Mouse (Mus musculus): ENCODE results near the gene Senp2.

The Senp2 gene

DNA sequence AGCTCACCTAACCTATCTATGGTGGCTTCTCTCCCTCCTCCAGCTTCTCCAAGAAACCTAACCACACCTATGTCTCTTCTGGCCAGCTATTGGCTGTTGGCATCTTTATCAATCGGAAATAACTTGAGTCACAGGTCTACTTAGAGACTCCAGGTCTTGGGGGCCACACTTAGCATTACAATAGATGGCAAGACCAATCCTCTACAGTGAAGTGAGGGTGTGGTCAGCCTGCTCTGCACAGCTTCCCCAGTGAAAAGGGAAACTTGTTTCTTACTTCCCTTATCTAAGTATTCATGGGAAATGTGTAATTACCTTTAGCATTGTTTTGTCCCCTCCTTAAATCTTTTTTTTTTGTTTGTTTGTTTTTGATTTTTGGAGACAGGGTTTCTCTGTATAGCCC lies 6.3 kb downstream of the Senp2 start:
- no peak for DNase-seq (ENCODE audit: extremely low spot score, low spot score)

DNA sequence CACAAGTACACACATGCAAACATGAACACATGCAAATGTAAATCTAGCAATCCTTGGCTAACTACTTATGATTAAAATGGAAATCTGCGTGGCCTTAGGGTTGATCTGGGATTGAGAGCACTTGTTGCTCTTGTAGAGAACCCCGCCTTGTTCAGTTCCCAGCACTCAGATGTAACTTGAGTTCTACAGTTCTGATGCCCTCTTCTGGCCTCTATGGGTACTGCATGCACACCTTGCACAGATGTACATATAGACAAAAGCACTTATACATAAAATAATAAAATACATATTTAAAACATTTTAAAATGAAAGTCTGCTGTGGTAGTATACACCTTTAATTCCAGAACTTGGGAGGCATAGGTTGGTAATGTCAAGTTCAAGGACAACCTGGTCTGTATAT lies 12.8 kb downstream of the Senp2 start:
- DNase-seq (ENCODE audit: extremely low spot score, low spot score), result no peak

DNA sequence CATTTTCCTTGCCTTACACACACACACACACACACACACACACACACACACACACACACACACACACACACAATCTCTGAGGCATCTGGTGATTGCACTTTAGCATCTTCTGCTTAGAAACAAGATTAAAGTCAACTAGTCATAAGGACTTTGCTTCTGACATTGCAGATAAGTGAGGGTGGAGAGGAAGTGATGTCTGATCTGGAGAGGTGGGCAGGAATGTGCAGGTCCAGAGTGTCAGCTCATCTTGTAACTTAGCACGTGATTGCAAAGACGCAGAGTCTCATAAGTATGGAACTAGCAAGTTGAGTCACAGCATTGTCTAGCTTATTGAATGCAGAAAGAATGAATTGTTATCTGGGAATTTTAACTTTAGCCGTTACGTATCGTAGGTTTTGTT lies 18.2 kb downstream of the Senp2 start:
- DNase-seq (ENCODE audit: extremely low spot score, low spot score), result no peak

DNA sequence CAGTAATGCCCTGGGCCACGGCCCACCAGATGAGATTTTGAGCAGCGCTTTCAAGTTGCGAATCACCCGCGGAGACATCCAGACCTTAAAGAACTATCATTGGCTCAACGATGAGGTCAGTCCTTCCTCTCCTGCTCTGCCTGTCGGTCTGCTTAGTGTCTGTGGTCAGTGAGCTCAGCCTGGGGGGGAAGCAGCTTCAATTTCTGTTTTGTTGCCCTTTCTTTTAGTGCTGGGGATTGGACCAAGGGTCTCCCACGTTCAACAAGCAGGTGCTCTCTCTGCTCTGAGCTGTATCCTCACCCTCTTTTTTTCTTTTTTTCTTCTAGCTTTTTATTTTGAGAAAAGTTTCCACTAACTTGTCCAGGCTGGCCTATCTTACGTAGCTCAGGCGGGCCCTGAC lies 29.3 kb downstream of the Senp2 start:
- no peak for DNase-seq (ENCODE audit: extremely low spot score, low spot score)

DNA sequence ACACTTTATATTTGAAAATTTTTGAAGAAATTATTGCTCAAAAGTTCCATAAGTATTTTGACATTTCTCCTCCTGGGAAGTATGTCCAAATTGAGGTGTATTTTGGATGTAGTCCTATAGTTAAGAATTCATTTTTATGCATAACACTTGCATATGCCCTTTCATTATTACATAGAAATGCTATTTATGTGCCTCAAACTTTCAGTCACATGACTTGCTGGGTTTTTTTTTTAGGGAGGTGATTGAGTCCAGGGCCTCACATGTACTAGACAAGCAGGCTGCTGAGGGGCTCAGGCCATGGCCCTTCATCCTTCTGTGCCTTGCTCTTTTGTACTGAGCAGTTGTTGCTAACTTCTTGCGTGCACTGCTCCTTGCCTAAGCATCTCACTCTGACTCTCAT lies 30.7 kb downstream of the Senp2 start:
- no peak for DNase-seq (ENCODE audit: extremely low spot score, low spot score)

DNA sequence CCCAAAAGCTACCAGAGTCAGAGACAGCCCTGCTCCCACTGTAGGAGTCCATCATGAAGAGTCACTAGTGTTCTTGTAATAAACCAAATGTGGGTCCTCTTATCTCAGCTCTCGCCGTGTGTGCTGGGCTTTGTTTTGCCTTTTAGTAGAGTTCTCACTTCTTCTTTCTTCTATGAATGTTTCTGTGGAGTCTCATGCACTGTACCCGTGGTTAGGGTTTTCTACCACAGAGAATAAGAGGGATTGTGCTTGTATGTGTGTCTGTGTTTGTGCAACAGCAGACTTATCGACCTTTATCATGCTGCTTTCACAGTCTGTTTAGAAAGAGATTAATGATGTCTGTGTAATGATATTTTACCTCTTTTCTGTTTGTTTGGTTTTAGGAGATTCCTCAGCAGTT lies 34.5 kb downstream of the Senp2 start:
- no peak for DNase-seq (ENCODE audit: extremely low spot score, low spot score)

DNA sequence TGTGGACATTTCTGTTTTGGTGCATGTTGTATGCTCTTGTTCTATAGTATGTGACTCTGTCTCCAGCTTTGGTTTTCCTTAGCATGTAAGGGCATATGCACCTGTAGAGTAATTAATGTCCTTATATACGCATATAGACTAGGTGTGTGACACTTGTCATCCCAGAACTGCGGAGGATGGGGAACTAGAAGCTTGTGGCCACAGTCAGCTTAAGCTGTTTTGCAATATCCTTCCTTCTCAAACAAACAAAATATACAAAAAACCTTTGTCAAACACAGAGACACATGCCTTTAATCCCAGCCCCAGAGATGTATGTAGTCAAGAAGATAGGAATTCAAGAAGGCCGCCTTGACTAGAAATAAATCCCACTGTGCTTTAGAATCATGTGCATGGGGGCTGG lies 36.6 kb downstream of the Senp2 start:
- DNase-seq (ENCODE audit: extremely low spot score, low spot score), result no peak

DNA sequence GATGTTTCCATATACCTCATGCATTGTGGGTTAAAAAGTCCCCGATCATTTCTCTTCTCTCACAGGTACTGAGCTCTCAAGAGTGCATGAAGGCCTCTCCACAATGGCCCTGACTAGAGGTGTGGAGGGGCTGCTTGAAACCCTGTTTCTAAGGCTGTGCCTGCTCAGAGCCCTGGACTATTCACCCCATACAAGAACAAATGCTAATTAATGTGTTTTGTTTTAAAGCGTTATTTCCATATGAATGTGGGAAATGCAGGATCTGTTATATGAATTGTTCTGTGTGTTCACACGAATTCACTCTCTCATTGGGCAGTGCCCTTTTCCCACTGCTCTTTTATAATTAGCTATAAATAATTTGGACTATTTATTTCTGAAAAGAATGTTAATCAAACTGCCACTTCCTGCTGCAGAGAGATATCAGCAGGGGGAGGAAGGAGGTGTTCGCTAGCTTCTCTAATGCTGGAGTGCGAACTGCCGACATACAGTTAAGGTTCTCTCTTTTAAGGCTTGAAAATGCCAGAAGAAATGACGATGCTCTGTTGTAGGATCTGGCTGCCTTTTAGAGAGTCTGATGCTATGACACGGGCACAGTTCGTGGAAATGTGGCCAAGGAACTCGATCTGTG lies 37.6 kb downstream of the Senp2 start:
- no peak for DNase-seq (ENCODE audit: extremely low spot score, low spot score)

DNA sequence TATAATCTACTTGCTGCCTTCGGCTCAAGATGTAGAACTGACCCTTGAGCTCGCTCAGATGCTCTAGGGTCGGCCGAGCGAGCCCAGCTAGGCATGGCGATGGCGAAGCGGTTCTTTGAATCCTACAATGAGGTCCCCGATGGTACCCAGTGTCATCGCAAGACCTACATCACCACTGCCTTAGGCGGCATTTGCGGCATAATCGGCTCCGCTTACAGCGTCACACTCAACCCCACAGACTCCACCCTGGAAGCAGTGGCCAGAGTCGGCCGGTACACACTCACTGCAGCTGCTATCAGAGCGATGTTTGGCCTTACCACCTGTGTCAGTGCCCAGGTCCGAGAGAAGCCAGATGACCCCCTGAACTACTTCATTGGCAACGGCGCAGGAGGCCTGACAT lies 44.1 kb downstream of the Senp2 start:
- no peak for DNase-seq (ENCODE audit: extremely low spot score, low spot score)

DNA sequence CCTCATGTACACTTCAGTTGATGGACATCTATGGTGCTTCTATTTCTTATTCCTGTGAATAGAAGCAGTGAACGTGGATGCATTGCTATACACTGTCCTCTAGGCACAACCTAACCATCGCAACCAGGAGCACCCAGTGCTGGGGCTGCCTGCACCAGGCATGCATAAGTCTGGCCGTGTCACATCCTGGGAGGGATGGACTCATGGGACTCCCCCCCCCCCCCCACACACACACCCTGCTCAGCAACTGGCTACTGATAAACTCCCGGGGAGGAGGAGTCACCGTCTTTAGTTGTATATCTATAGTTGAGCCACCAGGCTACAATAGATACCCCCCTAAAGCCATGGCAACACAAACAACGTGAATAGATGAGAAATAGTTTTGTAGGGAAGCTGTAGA lies 48.2 kb downstream of the Senp2 start:
- no peak for DNase-seq (ENCODE audit: extremely low spot score, low spot score)

DNA sequence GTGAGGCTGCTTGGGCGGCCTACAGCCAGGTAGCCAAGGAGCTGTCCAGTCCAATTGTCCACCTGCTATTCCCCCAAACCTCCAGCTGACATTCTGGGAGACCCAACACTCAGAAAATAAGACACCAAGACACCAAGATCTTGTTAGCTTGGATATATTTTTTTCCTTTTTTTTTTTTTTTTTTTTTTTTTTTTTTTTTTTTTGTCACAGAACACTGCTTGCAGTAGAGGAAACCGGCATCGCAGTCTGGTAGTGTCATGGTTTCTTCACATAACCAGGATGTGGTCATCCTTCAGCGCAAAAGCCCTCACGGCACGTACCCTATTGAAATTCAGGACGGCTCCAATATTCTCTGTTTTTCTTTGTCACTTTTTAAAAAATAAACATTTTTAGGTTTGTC lies 49.6 kb downstream of the Senp2 start:
- no peak for DNase-seq (ENCODE audit: extremely low spot score, low spot score)

DNA sequence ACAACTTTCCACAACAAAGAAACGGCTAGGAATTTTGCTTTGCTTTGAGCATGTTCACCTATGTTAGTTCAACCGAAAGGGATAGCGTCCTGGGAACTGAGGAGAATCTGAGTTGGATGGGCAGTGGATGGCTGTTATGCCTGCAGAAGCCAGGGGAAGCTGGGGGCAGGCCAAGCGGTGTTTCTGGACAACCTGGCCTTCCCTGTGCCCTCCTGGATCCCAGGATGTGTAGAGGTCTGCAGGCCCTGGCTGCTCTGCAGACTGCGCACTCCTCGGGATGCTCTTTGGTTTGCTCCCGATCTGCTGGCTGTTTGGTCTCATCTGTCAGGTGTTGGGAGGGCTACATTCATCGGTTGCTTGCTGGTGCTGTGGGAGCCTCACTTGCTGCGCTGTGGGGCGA lies 51.1 kb downstream of the Senp2 start:
- no peak for DNase-seq (ENCODE audit: extremely low spot score, low spot score)

DNA sequence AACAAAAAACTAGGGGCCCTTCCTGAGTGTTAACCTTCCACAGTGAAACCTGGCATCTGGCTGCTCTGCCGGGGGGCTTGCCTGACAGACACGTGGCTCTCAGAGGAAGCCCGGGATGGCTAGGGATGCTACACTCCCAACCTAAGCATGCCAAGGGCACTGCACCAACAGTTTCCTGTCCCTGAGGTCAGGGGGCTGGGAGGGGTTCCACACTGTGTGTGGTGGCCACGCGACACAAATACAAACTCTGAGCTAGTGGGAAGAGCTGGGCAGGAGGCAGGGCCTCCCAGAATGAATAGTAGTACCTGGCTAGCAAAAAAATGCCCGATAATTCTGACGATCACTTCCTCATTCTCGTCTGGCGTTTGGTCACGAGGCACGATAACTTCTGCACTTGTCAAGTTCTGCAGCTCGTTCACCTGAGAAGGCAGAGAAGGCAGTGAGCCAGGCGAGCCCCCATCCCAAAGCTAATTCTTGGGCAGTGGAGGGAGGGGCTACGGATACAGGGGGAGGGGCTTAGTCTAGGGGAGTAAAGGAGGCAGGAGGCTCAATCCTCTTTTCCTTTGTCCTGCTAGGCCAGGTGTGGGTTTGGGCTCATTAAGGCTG lies 52.4 kb downstream of the Senp2 start:
- DNase-seq (ENCODE audit: extremely low spot score, low spot score), result no peak

DNA sequence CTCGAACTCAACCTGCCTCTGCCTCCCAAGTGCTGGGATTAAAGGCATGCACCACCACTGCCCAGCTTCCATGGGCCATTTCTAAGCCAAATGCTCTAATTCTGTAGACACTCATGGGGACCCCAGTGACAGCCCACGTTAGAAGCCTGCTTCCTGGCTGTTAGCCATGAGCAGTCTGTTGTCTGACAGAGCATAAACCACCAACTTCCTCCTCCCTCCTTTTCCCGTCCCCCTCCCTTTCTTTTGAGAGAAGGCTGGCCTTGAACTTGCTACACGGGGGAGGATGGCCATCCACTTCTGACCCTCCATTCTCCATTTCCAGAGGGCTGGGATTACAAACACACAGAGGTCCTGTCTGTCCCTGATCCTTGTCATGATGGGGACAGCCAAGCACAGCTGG lies 53.0 kb downstream of the Senp2 start:
- no peak for DNase-seq (ENCODE audit: extremely low spot score, low spot score)

DNA sequence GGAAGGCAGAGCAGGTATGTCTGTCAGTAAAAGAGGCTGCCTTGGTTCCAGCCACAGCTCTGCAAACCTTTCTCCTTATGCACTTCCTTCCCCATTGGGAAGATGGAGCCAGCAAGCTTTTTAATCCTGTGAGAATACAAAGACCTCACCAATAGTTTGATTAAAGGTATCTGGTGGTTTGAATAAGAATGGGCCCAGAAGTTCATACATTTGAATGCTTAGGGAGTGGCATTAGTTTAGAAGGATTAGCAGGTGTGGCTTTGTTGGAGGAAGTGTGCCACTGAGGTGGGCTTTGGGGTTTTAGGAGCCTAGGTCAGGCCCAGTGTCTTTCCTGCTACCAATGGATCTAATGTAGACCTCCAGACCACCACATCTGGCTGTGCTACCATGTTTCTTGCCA lies 56.3 kb downstream of the Senp2 start:
- no peak for DNase-seq (ENCODE audit: extremely low spot score, low spot score)

DNA sequence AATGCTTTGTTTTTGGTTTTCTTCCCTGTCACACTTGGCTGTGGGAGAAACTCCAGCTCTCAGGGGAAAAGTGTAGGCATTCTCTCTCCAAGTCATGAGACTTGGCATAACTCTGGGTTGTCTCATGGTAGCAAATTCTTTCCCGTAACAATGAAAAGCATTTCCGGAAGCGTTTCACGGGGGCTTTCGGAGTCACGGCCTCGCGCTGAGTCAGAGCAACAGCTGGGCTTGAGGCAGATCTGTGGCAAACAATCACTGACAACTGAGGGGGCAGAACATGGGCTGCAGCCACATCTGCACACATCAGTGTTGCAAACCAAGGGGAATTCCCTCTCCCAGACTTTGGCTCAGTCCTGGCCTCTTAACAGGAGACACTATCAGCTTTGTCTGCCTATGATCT lies 58.1 kb downstream of the Senp2 start:
- DNase-seq (ENCODE audit: extremely low spot score, low spot score), result no peak

DNA sequence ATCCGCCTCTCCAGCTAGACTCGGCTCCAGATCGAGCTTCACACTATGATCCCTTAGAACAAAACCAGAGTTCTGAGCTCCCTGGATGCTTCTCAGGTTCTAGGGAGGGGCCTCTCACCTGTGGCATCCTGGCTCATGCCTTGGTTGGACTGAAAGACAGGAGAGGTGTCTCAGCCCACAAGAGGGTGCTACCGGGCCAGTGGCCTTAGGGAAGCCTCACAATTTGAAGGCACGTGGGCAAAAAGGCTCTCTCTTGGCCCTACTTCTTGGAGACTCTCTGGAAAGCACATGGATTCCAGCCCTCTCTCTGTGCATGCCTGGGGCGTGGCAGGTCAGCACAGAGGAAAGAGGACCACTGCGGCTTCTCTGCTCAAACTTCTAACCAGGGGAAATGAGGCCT lies 62.1 kb downstream of the Senp2 start:
- no peak for DNase-seq (ENCODE audit: extremely low spot score, low spot score)

DNA sequence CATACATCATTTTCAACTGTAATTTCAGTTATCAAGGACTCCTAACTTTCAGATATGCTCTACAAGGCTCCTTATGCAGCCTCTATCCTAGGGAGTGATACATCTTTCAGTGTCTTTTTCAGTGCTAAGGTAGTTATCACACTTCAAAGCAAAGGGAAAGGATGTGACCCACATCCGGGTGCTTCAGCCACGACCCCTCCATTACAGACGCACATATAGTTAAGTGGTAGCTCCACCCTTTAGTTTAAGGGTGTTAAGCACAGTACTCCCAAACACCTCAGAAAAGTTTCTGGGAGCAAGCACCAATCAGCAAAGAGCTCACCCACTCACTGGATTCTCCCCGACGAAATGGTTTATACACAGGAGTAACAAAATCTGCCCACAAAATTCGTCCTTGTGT lies 65.8 kb downstream of the Senp2 start:
- DNase-seq (ENCODE audit: extremely low spot score, low spot score), result no peak

DNA sequence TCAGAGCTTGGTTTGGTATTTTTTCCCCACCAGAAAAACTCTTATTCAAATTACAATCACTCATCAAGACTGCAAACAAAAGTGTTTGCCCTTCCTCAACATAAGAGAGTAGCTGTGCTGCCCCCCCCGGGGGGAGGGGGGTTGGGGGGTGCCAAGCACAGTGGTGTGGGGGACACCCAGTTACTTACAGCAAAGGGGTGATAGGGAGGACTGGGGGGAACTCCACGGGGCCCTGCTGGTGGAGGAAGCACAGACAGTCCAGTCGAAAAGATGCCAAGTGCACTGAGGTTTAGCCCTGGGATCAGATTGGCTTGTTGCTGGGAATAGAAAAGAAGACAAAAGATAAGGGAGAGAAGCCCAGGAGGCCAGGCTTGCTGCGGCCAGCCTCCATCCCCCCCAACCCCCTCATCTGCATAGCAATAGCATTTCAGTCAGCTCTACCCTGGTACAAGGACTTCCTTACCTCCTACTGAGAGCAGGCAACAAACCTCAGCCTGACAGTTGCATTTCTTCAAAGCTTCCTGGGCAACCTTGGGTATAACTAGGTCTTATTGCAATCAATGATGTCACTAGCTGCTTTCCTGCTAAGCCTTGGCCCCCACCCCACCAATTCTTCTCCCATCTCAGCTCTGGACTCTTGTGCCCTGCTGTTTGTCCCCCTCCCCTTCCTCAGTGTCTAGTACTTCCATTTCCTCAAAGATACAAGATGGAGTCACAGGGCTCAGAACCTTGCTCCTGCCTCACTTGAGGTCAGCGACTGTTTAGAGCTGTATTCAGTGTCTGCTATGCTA lies 66.7 kb downstream of the Senp2 start:
- DNase-seq (ENCODE audit: extremely low spot score, low spot score), result no peak

DNA sequence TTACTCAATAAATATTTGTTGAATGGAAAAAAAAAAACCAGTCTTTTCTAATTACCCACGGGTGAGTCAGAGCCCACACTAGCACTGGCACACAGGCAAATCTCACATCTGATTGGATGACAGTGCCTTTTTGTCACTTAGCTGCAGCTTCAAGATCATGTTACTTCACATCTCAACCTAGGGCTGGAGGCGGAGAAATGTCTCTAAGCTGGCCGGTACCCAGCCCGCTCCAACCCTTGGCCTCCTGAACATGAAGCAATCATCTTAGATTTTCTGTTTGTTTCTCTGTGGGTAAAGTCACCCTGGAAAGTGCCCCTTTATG lies 67.3 kb downstream of the Senp2 start:
- no peak for DNase-seq (ENCODE audit: extremely low spot score, low spot score)

DNA sequence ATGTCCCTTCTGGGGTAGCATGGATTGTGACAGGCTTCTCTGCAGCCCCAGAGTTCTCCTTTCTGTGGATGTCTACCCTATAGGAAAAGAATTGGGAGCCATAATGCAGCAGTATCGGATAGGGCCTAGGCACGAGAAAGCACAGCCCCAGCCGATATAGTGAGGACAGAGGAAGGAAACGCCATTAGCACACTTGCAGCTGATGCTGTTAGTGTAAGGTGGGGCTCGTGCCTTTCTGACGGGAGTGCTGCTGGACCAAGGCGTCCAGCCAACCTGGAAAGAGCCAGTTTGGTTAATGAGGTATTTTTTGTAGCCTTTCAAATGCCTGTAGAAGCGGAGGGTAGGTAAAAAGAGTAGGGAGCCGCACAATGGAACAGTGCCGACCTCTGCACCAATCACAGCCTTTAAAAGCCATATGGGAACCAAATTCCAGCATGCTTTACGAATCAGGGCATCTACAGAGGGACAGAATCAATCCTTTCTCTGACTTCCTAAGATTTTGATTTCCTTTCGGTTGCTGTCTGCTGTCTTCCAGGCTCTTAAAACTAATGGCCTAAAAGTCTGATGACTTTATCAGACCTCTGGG lies 70.9 kb downstream of the Senp2 start:
- no peak for DNase-seq (ENCODE audit: extremely low spot score, low spot score)

DNA sequence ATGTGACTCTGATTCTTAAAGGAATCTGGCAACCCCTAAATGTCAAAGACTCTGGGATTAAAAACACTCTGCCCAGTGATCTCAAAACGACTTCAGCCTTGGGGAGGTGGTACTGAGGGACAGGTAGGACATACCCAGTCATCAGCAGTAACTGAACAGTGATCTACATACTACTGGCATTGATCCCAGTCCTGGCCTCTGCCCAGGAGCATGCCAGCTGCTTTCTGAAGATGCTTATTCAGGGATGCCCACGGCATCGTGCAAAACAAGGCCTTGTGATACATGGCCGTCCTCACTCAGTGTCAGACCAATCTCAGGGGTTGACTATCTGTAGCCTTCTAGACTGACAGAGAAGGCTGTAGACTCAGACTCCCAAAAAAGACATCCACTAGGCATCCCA lies 76.1 kb downstream of the Senp2 start:
- no peak for DNase-seq (ENCODE audit: extremely low spot score, low spot score)

DNA sequence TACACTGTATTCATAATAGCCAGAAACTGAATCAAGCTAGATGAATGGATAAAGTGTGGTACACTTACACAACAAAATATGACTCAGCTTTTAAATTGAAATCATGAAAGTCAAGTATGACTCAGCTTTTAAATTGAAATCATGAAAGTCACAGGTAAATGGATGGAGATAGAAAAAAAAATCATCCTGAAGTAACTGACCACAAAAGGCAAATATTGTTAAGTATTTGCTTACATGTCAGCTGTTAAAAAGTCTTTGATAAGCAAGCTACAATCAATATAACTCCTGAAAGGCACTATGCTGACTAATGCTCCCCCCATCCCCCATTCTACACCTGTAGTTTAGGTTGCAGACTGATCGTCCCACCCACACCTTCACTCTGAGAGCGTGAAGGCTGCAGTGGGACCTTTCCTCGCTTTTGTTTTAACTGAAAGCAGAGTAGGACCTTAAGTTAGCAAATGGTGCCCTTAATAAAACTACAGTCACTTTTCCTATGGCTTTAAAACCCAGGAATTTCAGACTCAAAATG lies 82.0 kb downstream of the Senp2 start:
- DNase-seq (ENCODE audit: extremely low spot score, low spot score), result no peak

All from neural tube, embryonic 10.5 days (tissue).